Mouse (Mus musculus) hindlimb bud, embryonic 11.5 days (tissue): ENCODE measurements around the gene Pde6c.

ENCODE experiments used
- DNase-seq: peaks from one replicate; pipeline ENCODE4 v3.0.0-alpha.2; 2012; ENCODE audit warnings: low read depth, low spot score; ENCODE audit errors: extremely low spot score

Gene Pde6c

DNA sequence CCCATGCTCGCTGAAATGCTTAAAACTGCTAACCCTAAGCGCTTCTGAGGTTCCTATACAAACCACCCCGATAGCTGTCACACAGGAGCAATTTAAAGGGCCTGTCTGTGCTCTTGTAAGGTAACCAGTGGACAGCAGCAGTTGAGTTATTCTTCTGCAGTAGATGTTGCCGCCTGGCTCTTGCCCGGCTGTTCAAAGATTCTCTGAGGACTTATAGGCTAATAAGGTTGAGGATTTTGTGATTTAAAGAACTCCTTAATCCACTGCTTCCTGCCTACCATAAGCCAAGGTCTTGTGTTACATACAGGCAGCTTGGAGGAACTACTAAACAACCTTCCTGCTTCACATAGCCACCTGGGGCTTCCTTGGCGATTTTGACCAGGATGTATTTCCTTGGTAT, at the start of gene Pde6c:
TSS of gene Pde6c (plus strand) at position 301 of the 400 bp plus-strand sequence.
- DNase-seq, result no peak

DNA sequence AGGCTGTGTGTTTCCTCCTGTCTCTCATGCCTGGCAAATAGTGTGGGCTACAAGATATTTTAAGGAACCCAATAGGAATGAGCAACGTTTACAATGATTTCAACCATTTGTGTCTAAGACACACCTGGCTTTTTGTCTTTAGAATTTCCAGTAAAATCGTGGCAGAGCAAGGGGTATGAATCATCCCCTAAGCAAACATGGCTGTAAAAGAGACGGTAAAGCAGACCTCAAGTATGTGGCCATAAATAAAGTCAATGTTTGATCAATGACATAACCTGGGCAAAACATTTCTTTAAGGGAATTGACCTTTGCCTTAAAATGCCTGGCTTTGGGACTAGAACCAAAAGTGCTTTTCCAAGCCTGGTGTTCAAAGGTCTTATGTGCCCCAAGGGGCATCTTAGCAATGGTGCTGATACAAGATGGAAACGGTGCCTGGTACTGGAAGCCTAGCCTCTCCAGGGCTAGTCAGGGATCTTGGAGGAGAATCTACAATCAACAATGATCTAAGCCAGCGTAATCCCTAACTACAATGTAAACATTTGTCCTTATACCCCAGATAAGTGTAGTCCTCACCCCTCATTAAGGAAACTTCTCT, 49.6 kb upstream of the Pde6c start:
- no peak for DNase-seq

DNA sequence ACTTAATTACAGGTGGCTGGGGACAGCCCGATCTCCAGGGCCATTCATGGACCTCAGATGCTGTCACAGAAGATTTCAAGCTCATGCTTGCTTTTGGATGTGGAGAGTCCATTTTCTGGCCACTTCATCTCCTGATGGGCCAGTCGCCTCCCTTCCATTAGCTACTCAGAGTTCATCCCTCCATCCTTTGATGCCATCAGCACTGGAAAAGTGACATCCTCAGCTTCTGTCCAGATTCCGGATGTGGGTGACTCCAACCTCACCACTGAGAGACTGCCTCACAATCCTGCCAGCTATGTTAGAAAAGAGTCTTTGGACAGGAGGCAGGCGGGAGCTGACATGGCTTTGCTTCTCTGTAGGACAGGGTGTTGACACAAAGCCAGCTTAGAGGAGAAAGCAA, 46.7 kb upstream of the Pde6c start:
- no peak for DNase-seq

DNA sequence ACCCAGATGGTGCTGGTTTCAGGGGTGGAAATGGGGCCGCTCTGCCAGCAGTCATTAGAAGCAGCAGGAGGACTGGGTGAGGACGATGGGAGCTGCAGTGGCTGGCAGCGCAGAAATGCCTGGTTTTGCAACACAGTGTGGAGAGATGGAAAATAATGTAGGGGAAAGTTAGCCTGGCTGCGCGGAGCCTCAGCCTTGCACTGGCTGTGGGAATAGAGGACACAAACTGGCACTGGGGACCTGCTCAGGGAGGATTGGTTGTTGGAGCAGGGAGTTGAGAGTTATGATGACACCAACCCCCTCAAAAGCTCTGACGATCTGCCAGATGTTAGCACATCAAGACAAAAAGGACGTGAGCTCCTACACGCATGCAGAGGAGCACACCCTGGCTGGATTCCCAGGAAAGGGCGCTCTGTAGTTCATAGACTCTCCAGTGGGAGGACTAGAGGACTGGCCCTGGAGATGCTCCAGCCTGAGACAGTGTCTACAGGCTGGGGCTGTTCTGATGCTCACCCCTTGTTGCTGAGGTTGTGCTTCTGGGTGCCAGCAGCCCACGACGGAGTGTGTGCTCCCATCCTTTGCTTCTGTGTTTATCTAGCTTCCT, 45.5 kb upstream of the Pde6c start:
- DNase-seq, result no peak

DNA sequence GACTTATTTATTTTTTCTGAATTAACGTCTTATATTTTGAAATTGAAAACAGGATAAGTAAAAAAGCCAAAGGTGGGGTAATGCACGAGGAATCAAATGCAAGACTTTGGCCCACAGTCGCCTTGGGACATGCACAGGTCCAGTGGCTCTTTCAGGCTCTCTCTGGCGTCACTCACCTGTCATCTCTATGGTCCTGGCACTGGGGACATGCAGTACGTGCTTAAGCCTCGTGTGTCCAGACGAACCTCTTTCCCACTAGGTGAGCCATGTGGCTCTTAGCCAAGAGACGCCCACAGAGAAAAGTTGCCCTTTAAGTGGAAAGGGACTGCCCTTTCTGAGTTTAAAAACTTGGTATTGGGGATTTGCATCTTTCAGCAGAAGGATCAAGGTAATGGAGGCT, 43.2 kb upstream of the Pde6c start:
- no peak for DNase-seq

DNA sequence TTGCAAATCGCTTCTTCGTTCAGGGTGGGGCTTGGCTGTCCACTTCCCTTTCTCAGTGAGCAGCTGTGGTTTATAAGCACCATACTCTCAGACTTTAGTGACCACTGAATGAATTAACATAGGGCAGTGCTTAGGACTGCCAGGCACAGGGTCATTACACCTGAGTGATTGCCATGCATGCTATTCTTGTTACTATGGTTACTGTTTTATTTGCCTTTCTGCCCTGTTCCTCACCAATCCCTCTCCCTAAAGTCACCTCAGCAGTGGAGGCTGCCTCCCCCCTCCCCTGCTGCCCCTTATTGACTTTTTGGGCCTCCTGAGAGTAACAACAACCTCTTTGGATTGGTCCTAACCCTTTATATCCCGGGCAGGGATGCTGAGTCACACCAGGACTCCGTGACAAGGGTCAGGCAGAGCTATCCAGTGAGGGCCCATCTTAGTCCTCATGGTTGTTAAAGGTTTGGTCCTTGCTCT, 41.0 kb upstream of the Pde6c start:
- DNase-seq, result no peak

DNA sequence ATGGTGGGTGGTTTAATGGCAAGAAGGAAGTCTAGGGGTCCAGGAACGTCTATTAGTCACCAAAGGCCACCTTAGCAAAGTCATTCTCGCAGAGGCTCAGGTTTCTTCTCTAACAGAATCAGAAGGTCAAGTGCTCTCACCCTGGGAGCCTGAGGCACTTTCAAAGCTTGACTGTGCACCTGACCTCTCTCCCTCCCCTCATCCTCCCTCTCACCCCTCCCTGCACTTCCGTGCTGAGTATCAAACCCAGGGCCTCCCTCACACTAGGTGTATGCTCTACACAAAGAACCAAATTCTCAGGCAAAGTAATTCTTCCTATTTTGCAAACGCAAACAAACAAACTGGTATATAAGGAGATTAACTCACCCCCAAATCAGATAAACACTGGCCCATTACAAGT, 36.4 kb upstream of the Pde6c start:
- no peak for DNase-seq

DNA sequence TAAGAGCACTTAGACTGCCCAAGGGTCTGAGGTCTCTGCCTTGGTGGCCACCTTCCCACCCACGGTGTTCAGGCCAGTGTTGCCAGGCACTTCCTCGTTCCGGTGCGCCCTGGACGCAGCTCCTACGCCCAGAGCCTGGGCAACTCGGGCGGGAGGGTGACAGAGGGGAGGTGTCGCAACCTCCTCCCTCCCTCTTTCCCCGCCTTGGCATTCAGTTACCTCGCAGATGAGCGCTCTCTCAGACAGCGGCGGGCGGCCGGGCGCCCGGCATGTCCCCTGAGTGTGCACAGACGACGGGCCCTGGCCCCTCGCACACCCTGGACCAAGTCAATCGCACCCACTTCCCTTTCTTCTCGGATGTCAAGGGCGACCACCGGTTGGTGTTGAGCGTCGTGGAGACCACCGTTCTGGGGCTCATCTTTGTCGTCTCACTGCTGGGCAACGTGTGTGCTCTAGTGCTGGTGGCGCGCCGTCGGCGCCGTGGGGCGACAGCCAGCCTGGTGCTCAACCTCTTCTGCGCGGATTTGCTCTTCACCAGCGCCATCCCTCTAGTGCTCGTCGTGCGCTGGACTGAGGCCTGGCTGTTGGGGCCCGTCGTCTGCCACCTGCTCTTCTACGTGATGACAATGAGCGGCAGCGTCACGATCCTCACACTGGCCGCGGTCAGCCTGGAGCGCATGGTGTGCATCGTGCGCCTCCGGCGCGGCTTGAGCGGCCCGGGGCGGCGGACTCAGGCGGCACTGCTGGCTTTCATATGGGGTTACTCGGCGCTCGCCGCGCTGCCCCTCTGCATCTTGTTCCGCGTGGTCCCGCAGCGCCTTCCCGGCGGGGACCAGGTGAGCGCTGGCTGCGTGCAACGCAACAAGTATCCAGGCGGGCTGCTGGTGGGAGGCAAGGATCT, 35.5 kb upstream of the Pde6c start, which contains the start of gene Ffar4:
TSS of gene Ffar4 (plus strand) at position 214 of the 901 bp plus-strand sequence.
- DNase-seq, result no peak

DNA sequence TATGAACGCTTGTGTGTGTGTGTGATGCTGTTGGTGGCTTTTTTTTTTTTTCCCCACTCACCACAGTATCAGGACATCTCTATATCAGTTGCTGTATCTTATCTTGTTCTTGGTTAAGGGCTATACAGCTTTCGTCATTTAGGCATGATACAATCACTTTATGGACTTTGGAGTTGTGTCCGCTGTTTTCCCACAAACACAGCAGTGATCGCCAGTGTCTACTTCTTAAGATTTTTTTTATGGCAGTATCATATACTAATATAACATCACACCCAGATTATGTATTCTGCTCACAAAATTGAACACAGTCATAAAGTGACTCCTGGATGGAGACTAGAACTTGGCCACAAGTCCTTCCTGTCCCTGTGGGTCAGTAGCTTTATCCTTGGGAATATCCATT, 24.7 kb upstream of the Pde6c start:
- no peak for DNase-seq

DNA sequence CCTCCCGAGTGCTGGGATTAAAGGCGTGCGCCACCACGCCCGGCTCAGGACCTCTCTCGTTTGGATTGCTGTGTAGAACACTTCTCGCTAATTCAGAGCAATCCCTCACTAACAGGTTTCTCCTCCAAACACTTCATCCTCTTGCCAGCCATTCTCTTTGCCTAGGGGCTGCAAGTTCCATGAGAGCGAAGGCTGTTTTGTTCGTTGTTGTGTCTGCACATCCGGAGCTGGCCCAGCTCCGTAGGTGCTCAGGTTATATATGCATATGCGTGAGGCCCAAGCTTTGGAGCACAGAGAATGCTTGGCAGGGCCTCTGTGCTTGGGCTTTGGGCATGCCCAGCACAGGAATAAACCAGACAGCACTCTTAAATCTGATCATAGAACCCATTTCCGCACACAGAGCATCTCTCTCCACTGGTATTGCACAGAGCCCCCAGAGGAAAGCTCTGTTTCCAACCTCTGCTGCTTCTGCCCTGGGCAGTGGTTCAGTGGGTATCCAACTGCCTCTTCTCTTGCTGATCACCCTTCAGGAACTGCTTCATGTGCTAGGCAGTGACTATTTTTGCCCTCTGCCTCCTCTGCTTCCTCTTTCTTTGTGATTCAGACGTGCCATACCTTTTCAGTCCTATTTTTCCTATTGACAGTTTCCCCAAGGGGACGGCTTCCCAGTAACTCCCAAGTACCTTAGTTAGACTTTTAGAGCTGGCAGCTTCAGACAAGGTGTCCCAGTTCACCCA, 22.9 kb upstream of the Pde6c start:
- no peak for DNase-seq

DNA sequence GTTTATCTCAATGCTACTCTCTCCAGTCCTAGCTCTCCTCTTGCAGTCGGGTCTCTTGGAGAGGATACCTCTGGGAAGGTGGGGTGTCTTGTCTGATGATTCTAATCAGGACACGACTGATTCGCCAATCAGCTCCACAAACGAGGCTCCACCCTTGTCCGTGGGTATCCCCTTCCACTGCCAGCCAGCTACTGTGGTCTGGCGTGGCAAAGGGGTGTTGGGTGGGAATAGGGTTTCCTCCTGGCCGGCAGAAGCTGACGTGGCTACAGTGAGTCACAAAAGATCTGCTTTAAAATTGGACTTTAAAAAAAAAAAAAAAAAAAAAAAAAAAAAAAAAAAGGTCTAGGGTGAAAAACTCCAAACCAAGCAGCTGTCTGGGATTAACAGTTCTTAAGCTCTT, 21.5 kb upstream of the Pde6c start:
- DNase-seq, result no peak

DNA sequence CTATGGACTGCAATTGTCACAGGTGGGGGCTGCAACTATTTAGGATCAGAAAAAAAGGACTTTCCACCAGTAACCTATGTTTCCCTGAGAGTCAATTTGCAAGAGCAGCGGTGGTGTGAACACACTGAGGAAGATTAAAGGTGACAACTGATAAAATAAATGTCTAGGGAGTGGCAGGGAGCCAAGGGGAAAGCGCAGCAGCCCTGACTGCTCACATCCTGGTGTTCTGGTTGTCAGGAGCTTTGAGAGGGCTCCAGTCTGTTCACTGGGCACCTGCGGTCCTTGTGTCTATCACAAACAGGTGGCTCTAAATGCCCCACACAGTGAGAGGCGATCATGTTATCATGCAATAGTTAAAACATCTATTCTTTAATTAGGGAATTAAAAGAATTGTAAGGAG, 20.0 kb upstream of the Pde6c start:
- DNase-seq, result no peak

DNA sequence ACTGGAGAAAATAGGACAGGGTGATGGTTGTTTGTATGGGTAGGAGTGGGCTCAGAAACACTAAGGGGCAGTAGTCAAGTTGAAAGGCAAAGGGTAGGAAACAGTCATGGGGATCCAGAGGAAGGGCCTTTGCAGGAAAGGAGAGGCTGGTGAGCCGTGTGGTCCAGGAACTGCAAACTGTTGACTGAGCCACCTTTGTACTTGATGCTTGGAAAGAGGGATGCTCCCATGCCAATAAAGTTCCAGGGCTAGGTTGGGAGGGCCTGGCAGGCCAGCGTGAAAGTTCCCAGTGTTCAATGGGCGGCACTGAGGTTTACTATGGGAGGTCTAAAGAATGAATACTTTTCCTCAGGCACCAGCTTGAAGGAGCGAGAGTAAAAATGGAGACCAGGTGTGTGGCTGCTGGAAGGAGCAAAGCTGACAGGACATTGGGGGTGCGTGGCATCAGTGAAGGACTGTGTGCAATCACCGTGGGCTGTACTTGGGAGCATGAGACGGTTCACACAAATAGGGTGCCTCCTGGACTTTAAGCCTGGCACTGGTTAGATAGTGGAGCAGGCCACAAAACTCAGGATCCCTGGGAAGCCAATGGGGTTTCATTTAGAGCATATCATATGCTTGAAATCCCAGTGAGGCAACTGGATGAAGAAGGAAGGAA, 17.6 kb upstream of the Pde6c start:
- no peak for DNase-seq

DNA sequence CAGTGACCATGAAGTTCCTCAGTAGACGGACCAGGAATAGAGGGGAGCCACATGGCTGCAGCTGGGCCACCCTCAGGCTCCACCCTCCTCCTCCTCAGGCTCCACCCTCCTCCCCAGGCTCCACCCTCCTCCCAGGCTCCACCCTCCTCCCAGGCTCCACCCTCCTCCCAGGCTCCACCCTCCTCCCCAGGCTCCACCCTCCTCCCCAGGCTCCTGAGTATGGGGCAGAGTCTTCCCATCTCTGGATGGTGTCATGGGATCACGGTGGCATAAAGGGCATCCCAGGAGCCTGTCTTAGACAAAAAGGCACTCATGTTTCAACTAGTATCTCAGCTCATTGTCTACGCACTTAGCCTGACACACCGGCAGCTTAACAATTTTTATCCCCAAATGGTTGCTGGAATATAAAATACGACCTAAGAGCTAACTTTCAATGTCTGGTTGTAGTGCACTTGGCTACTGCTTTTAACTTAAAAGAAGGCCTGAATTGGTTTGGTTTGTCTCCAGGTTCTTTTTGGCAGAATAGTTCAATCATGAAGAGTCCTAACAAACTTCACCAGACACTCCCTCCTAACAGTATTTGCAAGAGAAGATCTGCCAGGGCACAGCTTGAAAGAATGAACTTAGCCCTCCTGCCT, 12.3 kb upstream of the Pde6c start:
- no peak for DNase-seq

DNA sequence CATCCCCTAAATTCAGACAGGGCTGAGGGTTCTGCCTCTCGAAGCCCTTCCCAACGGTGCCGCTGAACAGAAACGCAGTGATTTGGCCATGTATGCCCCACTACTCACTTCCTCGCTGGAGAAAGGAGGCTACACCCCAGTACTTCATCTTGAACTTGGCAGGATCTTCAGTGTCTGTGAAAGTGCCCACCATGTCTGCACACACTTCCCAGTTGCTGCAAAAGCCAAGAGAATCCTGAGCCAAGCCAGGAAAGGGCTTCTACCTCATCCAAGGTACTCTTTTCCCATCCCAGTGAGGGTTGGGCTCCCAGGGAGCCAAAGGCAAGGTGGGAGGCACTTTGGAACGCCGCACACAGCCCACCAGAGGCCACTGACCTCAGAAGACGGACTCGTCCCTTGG, 8.7 kb upstream of the Pde6c start:
- DNase-seq, result no peak

DNA sequence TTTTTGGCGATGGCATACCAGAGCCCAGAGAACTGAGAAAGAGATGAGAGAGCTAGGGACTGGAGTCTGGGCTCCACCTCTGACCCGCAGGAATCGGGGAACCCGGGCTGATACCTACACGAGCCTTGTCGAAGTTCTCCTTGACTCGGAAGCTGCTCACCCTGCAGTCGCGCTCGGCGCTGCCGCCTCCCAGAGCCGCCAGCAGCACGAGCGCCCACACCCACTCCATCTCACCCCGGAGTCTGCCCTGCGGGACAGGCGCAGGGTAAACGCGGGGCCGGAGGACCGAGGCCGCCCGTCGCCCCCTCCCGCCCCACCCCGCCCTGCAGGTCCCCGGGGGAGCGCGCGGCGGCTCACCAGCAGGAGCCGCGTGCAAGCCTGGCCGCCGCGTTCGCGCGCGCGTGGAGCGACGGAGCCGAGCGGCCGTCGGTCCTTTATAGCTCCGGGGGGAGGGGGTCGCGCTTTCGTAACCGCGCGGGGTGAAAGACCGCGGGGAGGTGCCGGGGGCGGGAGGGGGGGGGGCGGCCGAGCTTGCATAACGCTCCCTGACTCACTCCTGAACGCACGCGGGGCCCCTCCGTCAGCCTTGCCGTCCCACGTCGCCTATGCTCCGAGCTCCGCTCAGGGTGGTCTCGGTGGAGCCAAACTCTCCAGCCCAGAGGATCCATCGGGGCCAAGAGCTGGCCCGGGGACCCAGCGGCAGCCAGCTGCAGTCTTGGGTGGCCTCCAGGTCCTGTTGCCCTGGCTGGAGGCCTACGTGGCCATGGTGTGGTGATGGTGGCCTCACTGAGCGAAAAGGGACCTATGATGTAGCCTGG, 8.0 kb upstream of the Pde6c start:
- no peak for DNase-seq

DNA sequence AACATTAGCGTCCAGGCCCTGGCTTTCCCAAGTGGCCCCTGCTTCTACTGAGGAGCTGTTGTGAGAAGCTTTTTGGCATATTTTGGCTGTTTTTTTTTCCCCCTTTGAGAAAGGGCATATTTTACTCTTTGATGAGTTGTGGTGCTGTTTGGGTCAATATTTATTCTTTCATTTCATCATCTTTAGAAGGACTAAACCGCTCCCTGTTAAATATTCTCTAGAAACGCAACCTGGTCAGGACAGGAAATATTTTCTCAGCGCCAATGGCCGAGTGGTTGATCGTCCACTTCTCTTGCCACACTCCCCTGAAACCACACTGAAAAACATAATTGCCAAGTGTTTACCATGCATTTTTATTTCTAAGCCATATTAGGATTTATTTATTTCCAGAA, 7.4 kb upstream of the Pde6c start, which contains the start of gene Rbp4:
TSS of gene Rbp4 (minus strand) at position 63 of the 392 bp plus-strand sequence.
- no peak for DNase-seq

DNA sequence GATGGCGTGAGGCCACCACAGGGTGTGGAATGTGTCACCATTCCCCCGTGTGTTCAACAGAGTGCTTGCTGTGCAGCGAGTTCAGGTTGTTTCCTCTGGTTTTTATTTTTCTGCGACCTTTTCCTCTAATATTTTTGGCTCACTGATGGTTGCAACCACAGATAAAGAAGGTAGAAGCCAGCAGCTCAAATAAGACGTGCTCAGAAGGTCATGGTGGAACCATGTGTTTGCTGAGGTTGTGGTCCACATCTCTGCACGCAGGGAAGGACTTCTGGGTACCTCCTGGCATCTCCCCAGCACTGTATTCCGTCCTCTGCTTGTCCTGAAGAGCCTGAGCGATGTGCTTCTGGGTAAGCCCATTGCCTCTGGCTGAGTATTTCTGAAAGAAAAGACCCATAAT, 5.9 kb upstream of the Pde6c start:
- no peak for DNase-seq

DNA sequence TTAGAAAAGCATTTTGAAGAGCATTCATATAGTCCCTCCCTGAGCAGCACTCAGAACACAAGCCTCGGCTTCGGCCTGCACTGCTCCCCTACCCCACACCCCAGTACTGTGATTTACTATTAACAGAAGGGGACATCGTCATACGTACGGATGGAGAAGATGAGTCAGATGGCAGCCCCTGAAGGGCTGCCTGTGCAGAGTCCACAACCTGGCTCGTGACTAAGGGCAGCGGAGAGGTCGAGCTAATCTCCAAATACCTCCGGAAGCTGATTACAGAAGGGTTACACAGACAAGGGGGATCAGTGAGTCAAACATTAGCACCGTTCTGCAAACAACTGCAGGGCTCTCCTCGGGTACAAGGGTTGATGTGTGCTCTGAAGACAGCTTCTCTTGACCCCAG, 1.4 kb downstream of the Pde6c start:
- DNase-seq, result no peak
